In the genomic region with DNA sequence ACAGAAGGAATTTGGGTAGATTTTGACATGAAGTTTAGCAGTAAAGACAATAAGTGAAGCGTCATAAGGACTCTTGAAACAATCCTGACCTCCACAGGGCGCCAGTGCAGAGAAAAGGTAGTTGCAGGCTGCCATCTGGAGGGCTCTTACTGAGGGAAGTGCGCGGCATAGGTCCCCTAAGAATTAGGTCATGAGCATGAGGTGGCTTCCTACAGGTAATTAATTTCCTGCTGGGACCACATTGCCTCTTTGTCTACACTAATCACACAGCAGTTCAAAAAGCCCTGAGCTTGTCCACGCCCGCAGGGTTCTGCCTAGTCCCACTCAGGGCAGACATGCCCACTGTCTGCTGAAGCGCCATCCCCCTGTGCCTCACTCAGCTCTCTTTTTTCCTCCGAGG, we compare ENCODE assay signal across 7 mouse cellular contexts. TPM values are rescaled to one million over a fixed set of nuclear protein-coding genes. Genes with fewer than 3 reads are reported as not detected.
DNase-seq lines count a peak whose midpoint lies in the region; ATAC-seq and TF ChIP-seq lines count a peak whose summit lies in the region.

No protein-coding gene starts in this region.

- no peak overlapping the region for H3K4me2 ChIP-seq in kidney, embryonic 15.5 days

- H3K27ac ChIP-seq in forebrain, embryonic 10.5 days = peak overlapping the region; percentile 69
- H3K27ac ChIP-seq in midbrain, embryonic 10.5 days (replicated peaks) = peak overlapping the region; percentile 63; the same call in 1 of the 2 replicates
- H3K27ac ChIP-seq in kidney, embryonic 15.5 days = no peak overlapping the region

- TF ChIP-seq CTCF in E14TG2a.4 (conservative IDR thresholded peaks at IDR 0.05; ENCODE audit: low read length) = no peak

- peaks cover 2% of the 10 kb centered on the region for H3K9me3 ChIP-seq in E14TG2a.4 (ENCODE audit: low read length)
- no peaks in the 10 kb centered on the region for H3K9me3 ChIP-seq in forebrain, embryonic 10.5 days
- no peaks in the 10 kb centered on the region for H3K9me3 ChIP-seq in midbrain, embryonic 10.5 days (replicated peaks)
- H3K9me3 ChIP-seq in kidney, embryonic 15.5 days (replicated peaks) = no peaks in the 10 kb centered on the region

- H3K9ac ChIP-seq in kidney, embryonic 15.5 days = no peak overlapping the region

- intact Hi-C loops in left cerebral cortex, postnatal 14 days (cut with DNase I) = no loop called here

- H3K4me3 ChIP-seq in E14TG2a.4 (replicated peaks; ENCODE audit: low read length) = peak overlapping the region; percentile 14
- no peak overlapping the region for H3K4me3 ChIP-seq in forebrain, embryonic 10.5 days
- H3K4me3 ChIP-seq in midbrain, embryonic 10.5 days = no peak overlapping the region
- no peak overlapping the region for H3K4me3 ChIP-seq in kidney, embryonic 15.5 days (replicated peaks)

- H3K27me3 ChIP-seq in E14TG2a.4 (ENCODE audit: insufficient read depth, low read length) = no peaks in the 10 kb centered on the region
- no peaks in the 10 kb centered on the region; the same call in 1 of the 2 replicates for H3K27me3 ChIP-seq in forebrain, embryonic 10.5 days (ENCODE audit: poor library complexity, severe bottlenecking)
- H3K27me3 ChIP-seq in midbrain, embryonic 10.5 days (ENCODE audit: low read depth, poor library complexity, severe bottlenecking) = no peaks in the 10 kb centered on the region
- H3K27me3 ChIP-seq in kidney, embryonic 15.5 days = no peaks in the 10 kb centered on the region

- WGBS in forebrain, embryonic 10.5 days = 19% methylated on average over 8 of the region's 8 CpGs
- 25% methylated on average over 8 of the region's 8 CpGs for WGBS in midbrain, embryonic 10.5 days
- WGBS in kidney, embryonic 15.5 days = 61% methylated on average over 8 of the region's 8 CpGs

- 0 out of 2 replicates have a peak, but pooled peaks cover 6% of the 10 kb centered on the region for H3K36me3 ChIP-seq in E14TG2a.4 (ENCODE audit: insufficient read depth, low read length)
- peaks cover 4% of the 10 kb centered on the region; the same call in 1 of the 2 replicates for H3K36me3 ChIP-seq in forebrain, embryonic 10.5 days (replicated peaks)
- 0 out of 2 replicates have a peak, but pooled peaks cover 2% of the 10 kb centered on the region for H3K36me3 ChIP-seq in midbrain, embryonic 10.5 days
- peaks cover 5% of the 10 kb centered on the region; the same call in 1 of the 2 replicates for H3K36me3 ChIP-seq in kidney, embryonic 15.5 days

- no peak for ATAC-seq in kidney, embryonic 15.5 days (replicated peaks; ENCODE audit: low FRiP score)

- DNase-seq in ZHBTc4 (ENCODE audit: low read depth, low spot score) = peak; percentile 44
- DNase-seq in forebrain, embryonic 10.5 days (ENCODE audit: extremely low spot score, low spot score) = peak; percentile 24
- no peak for DNase-seq in midbrain, embryonic 10.5 days (ENCODE audit: low spot score)
- DNase-seq in right cerebral cortex, postnatal 10 days (ENCODE audit: low spot score in 2 of 2) = no peak
- no peak for DNase-seq in left cerebral cortex, postnatal 14 days (ENCODE audit: low spot score in 2 of 2)

- peaks cover 51% of the 10 kb centered on the region for H3K4me1 ChIP-seq in E14TG2a.4 (replicated peaks; ENCODE audit: low read depth, low read length)
- peaks cover 32% of the 10 kb centered on the region for H3K4me1 ChIP-seq in forebrain, embryonic 10.5 days
- H3K4me1 ChIP-seq in midbrain, embryonic 10.5 days = peaks cover 36% of the 10 kb centered on the region
- 0 out of 2 replicates have a peak, but pooled peaks cover 6% of the 10 kb centered on the region for H3K4me1 ChIP-seq in kidney, embryonic 15.5 days

RNA-seq across cellular contexts. Expression of a gene that starts 53.3 kb away (rescaled TPM):
- 69.6 and 70.4 TPM in 2 replicates for polyA plus RNA-seq in forebrain, embryonic 10.5 days (2016; fragmentation: Nextera tagmentation; extraction: Ambion mirVana)
- 78.2 and 88.1 TPM in 2 replicates for polyA plus RNA-seq in midbrain, embryonic 10.5 days (2016; fragmentation: Nextera tagmentation; extraction: Ambion mirVana)
- total RNA-seq in left cerebral cortex, postnatal 14 days (2021) = 10 to 100 TPM; 19.1 to 19.3 TPM
- polyA plus RNA-seq in kidney, embryonic 15.5 days (2015; fragmentation: Nextera tagmentation; extraction: Ambion mirVana) = 109 and 113 TPM in 2 replicates

Comparison
In these comparisons a context has a peak if more than half of its experiments do, and no peak if none do; other contexts are left out.
1. DNase-seq: peak in ZHBTc4 (single experiment) and forebrain, embryonic 10.5 days (single experiment); none in midbrain, embryonic 10.5 days (single experiment), right cerebral cortex, postnatal 10 days (0 of 2) and left cerebral cortex, postnatal 14 days (0 of 2).